Mouse (Mus musculus): ENCODE results near the gene Sult6b2.

GRCm38 (mm10) chr6:142831706-142832105 is 27.4 kb upstream of the Sult6b2 start:
- TF ChIP-seq CTCF (IDR thresholded peaks at IDR 0.05; ENCODE audit: low read depth, low read length) (no peak), POLR2A (IDR thresholded peaks at IDR 0.05; ENCODE audit: insufficient read depth, low read length) (no peak), EP300 (IDR thresholded peaks at IDR 0.05; ENCODE audit: insufficient read depth, low read depth, low read length) (no peak)
